Comparison of ENCODE assay signal across 18 mouse cellular contexts in genomic region chr13:108187994-108188393, GRCm38 (mm10). TPM values are rescaled to one million over a fixed set of nuclear protein-coding genes. Genes with fewer than 3 reads are reported as not detected.
DNase-seq lines count a peak whose midpoint lies in the region; ATAC-seq and TF ChIP-seq lines count a peak whose summit lies in the region.
"Had no signal": no experiment of that assay in that cellular context is flagged by ENCODE, and none has a peak within 500 bp of the region (broad histone marks: within the 10 kb centered on the region; RNA-seq: fewer than 3 reads in every experiment).

No protein-coding gene starts in this region.

- no peak overlapping the region for H3K4me3 ChIP-seq in heart, embryonic 11.5 days (ENCODE audit: low read depth, low read length)
- no peak overlapping the region for H3K4me3 ChIP-seq in midbrain, embryonic 14.5 days (replicated peaks; ENCODE audit: low read depth, low read length)
- H3K4me3 ChIP-seq: embryonic facial prominence, embryonic 10.5 days; forebrain, embryonic 13.5 days; heart, adult 2 months; heart, embryonic 12.5 days; hindbrain, embryonic 15.5 days had no signal

- 93% methylated on average over 4 of the region's 4 CpGs for WGBS in heart, embryonic 11.5 days (ENCODE audit: insufficient replicate concordance)
- WGBS in midbrain, embryonic 14.5 days = 93% methylated on average over 4 of the region's 4 CpGs

- in situ Hi-C loops in Patski (cut with MboI; ENCODE audit: low pct_unique_long_range_greater_than_20kb) = no loop called here

- no peak for ATAC-seq in heart, embryonic 11.5 days (replicated peaks; ENCODE audit: insufficient number of reproducible peaks, low FRiP score, low TSS enrichment)
- peak; percentile 69 for ATAC-seq in Patski
- ATAC-seq in midbrain, embryonic 14.5 days (ENCODE audit: low FRiP score, low TSS enrichment) = no peak
- ATAC-seq: forebrain, embryonic 13.5 days; forebrain, postnatal 0 days had no signal

- no peak overlapping the region for H3K9ac ChIP-seq in heart, embryonic 11.5 days (ENCODE audit: low read depth, low read length)
- no peak overlapping the region for H3K9ac ChIP-seq in midbrain, embryonic 14.5 days (replicated peaks; ENCODE audit: low read length)
- H3K9ac ChIP-seq: forebrain, embryonic 13.5 days; forebrain, postnatal 0 days; heart, embryonic 12.5 days; hindbrain, embryonic 15.5 days had no signal

- peak; percentile 56 for DNase-seq in heart, adult 11 months
- peak; percentile 14 for DNase-seq in kidney, postnatal 14 days
- DNase-seq in kidney, adult 18-20 months = no peak
- DNase-seq in Patski (ENCODE audit: low read depth, low spot score) (no peak), adipocyte (ENCODE audit: low spot score) (no peak)
- no peak for DNase-seq in midbrain, embryonic 14.5 days
- DNase-seq: adrenal gland, postnatal 14 days; cerebellum, adult 11-12 months; cerebellum, adult 9-10 months; cerebellum, postnatal 25 days; forebrain, postnatal 0 days; gastrocnemius, postnatal 36 days; heart, adult 2 months had no signal

- POLR2A ChIA-PET in Patski (lab: Charles Lee) = interaction anchor here (0.8 kb wide), 1 partner anchor 8 kb away, joined by 5 read pairs; no protein-coding TSS in a partner anchor

- CTCF ChIA-PET in Patski (lab: Charles Lee) = interaction anchor here (1.6 kb wide), 1 partner anchor 137 kb away, joined by 4 read pairs; no protein-coding TSS in a partner anchor

- no peaks in the 10 kb centered on the region for H3K27me3 ChIP-seq in heart, embryonic 11.5 days (ENCODE audit: control insufficient read depth, insufficient read depth, low read length)
- no peaks in the 10 kb centered on the region for H3K27me3 ChIP-seq in Patski
- no peaks in the 10 kb centered on the region for H3K27me3 ChIP-seq in midbrain, embryonic 14.5 days (ENCODE audit: control insufficient read depth, insufficient read depth, low read length)
- H3K27me3 ChIP-seq: forebrain, embryonic 13.5 days; heart, embryonic 12.5 days; hindbrain, embryonic 15.5 days had no signal

- H3K4me2 ChIP-seq in heart, embryonic 11.5 days = no peak overlapping the region
- no peak overlapping the region for H3K4me2 ChIP-seq in midbrain, embryonic 14.5 days (ENCODE audit: low read length)
- H3K4me2 ChIP-seq: forebrain, embryonic 13.5 days; heart, embryonic 12.5 days; hindbrain, embryonic 15.5 days had no signal

- TF ChIP-seq CTCF in Patski (IDR thresholded peaks at IDR 0.05) = no peak

- H3K27ac ChIP-seq in heart, embryonic 11.5 days (ENCODE audit: low read depth, low read length) = no peak overlapping the region
- no peak overlapping the region for H3K27ac ChIP-seq in midbrain, embryonic 14.5 days (replicated peaks; ENCODE audit: low read depth, low read length)
- H3K27ac ChIP-seq: embryonic facial prominence, embryonic 10.5 days; forebrain, embryonic 13.5 days; heart, adult 2 months; hindbrain, embryonic 15.5 days had no signal

- H3K36me3 ChIP-seq in heart, embryonic 11.5 days (ENCODE audit: control insufficient read depth, insufficient read depth, low read length) = peaks cover 8% of the 10 kb centered on the region
- H3K36me3 ChIP-seq in midbrain, embryonic 14.5 days (ENCODE audit: control insufficient read depth, insufficient read depth, low read length) = peaks cover 32% of the 10 kb centered on the region

- H3K9me3 ChIP-seq in heart, embryonic 11.5 days (replicated peaks; ENCODE audit: control insufficient read depth, low read length) = no peaks in the 10 kb centered on the region
- H3K9me3 ChIP-seq in midbrain, embryonic 14.5 days (ENCODE audit: control insufficient read depth, low read length) = no peaks in the 10 kb centered on the region
- H3K9me3 ChIP-seq: embryonic facial prominence, embryonic 10.5 days; forebrain, embryonic 13.5 days; heart, embryonic 12.5 days; hindbrain, embryonic 15.5 days had no signal

- H3K4me1 ChIP-seq in heart, embryonic 11.5 days (ENCODE audit: control insufficient read depth, insufficient read depth, low read length) = no peaks in the 10 kb centered on the region
- no peaks in the 10 kb centered on the region for H3K4me1 ChIP-seq in midbrain, embryonic 14.5 days (ENCODE audit: control insufficient read depth, insufficient read depth, low read length)
- H3K4me1 ChIP-seq: embryonic facial prominence, embryonic 10.5 days; forebrain, embryonic 13.5 days; heart, embryonic 12.5 days; hindbrain, embryonic 15.5 days had no signal

RNA-seq across cellular contexts. Expression of gene Elovl7, which starts 26.2 kb away (rescaled TPM):
- 0.96 and 1.5 TPM in 2 replicates for polyA plus RNA-seq in heart, embryonic 11.5 days (2014; fragmentation: Nextera tagmentation; extraction: Ambion mirVana)
- 111 TPM for polyA plus RNA-seq in Patski (2021)
- 1.1 and 1.5 TPM in 2 replicates for polyA plus RNA-seq in midbrain, embryonic 14.5 days (2014; fragmentation: Nextera tagmentation; extraction: Ambion mirVana)

RNA-seq across cellular contexts. Expression of gene Ercc8, which starts 29.5 kb away (rescaled TPM):
- polyA plus RNA-seq in heart, embryonic 11.5 days (2014; fragmentation: Nextera tagmentation; extraction: Ambion mirVana) = 14.5 and 14.7 TPM in 2 replicates
- 6.8 TPM for polyA plus RNA-seq in Patski (2021)
- polyA plus RNA-seq in midbrain, embryonic 14.5 days (2014; fragmentation: Nextera tagmentation; extraction: Ambion mirVana) = 32.2 and 32.9 TPM in 2 replicates

RNA-seq across cellular contexts. Expression of gene Ndufaf2, which starts 29.6 kb away (rescaled TPM):
- 64.1 and 65.3 TPM in 2 replicates for polyA plus RNA-seq in heart, embryonic 11.5 days (2014; fragmentation: Nextera tagmentation; extraction: Ambion mirVana)
- polyA plus RNA-seq in Patski (2021) = 43.1 TPM
- 64.3 and 77.1 TPM in 2 replicates for polyA plus RNA-seq in midbrain, embryonic 14.5 days (2014; fragmentation: Nextera tagmentation; extraction: Ambion mirVana)

Comparison
In these comparisons a context has a peak if more than half of its experiments do, and no peak if none do; other contexts are left out.
1. DNase-seq: peak in heart, adult 11 months (single experiment) and kidney, postnatal 14 days (single experiment); none in kidney, adult 18-20 months (single experiment), Patski (single experiment), midbrain, embryonic 14.5 days (single experiment) and adipocyte (single experiment).
2. RNA of gene Elovl7, which starts 26.2 kb away (polyA plus RNA-seq): 111 TPM in Patski (single experiment); 1.1 to 1.5 TPM in midbrain, embryonic 14.5 days and 0.96 to 1.5 TPM in heart, embryonic 11.5 days; every median in the first group is over 10 times any median in the second.